Mouse (Mus musculus): ENCODE measurements around the gene Cenpi. TPM values are rescaled to one million over a fixed set of nuclear protein-coding genes. Genes with fewer than 3 reads are reported as not detected.

The Cenpi gene
- polyA plus RNA-seq, 1 experiment from 2014 or later: 21.0 TPM

DNA sequence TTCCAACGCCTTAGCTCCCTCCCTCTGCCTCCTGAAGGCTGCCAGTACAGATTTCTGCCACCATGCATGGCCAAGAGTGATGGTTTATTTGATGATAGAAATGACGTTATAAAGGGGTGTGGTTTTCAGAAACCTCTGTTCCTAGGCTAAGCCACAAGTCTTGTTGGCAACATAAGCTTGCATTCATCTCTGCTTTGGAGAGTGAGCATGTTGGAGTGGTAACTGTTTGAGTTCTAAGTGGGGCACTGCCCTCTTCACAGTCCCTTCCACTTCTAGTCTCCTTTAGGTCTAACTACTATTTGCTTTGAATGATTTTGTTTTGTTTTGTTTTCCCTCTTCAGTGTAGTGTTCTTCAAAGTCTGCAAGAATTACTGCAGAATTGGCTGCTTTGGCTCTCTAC lies 34.9 kb downstream of the Cenpi start:
- ATAC-seq (ENCODE audit: insufficient read depth, low FRiP score): no peak
- WGBS: 81% methylated on average over 2 of the region's 2 CpGs
- no peak overlapping the region for H3K9ac ChIP-seq (ENCODE audit: low read length)
- no peaks in the 10 kb centered on the region for H3K36me3 ChIP-seq (ENCODE audit: control insufficient read depth, insufficient read depth, low read length)
- no peak overlapping the region for H3K27ac ChIP-seq (ENCODE audit: low read length)
- H3K4me1 ChIP-seq (ENCODE audit: control insufficient read depth, insufficient read depth, low read length): no peaks in the 10 kb centered on the region
- H3K4me3 ChIP-seq (replicated peaks; ENCODE audit: low read length): no peak overlapping the region
- H3K4me2 ChIP-seq (ENCODE audit: low read depth, low read length): no peak overlapping the region
- H3K27me3 ChIP-seq (ENCODE audit: control insufficient read depth, insufficient read depth, low read length): no peaks in the 10 kb centered on the region
- H3K9me3 ChIP-seq (replicated peaks; ENCODE audit: control insufficient read depth, low read length): no peaks in the 10 kb centered on the region

DNA sequence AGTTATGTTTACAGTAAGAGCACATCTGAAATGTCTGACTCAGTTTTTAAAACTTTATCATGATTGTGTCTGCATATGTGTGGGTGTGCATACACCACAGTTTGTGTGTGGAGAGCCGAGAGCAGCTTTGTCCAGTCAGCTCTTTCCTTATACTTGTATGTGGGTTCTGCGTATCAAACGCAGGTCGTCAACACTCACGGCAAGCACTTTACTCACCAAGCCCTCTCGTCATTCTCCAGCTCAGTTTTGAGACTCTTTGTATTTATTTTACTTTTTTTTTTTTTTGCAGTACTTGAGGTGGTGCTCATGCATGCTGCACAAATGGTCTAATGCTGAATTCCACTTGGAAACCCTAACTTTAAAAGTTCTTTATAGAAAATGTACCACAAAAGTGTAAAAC lies 42.3 kb downstream of the Cenpi start:
- Histone ChIP-seq H3K4me3 (replicated peaks; ENCODE audit: low read length) (no peak overlapping the region), H3K4me2 (ENCODE audit: low read depth, low read length) (no peak overlapping the region), H3K9me3 (replicated peaks; ENCODE audit: control insufficient read depth, low read length) (no peaks in the 10 kb centered on the region), H3K36me3 (ENCODE audit: control insufficient read depth, insufficient read depth, low read length) (no peaks in the 10 kb centered on the region), H3K4me1 (ENCODE audit: control insufficient read depth, insufficient read depth, low read length) (no peaks in the 10 kb centered on the region), H3K27ac (ENCODE audit: low read length) (no peak overlapping the region), H3K9ac (ENCODE audit: low read length) (no peak overlapping the region), H3K27me3 (ENCODE audit: control insufficient read depth, insufficient read depth, low read length) (no peaks in the 10 kb centered on the region)
- WGBS: 83% methylated on average over 6 of the region's 6 CpGs
- no peak for ATAC-seq (ENCODE audit: insufficient read depth, low FRiP score)

DNA sequence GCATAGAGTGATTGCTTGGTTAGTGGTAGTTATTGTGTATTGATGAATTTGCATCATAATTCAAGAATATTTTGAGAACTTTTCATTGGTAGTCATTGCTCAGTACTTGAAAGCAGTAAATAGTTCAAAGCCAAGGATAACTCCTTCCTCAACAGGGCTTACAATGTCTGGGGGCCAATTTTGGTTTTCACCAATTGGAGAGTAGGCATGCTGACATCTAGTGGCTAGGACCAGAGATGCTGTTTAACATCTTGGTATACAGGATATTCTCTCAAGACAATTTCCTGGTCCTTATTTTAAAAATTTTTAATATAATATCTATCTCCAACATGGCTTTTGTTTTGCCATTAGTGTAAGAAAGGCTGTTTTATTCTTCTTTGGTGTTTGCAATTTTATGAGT lies 46.0 kb downstream of the Cenpi start:
- no peaks in the 10 kb centered on the region for H3K4me1 ChIP-seq (ENCODE audit: control insufficient read depth, insufficient read depth, low read length)

DNA sequence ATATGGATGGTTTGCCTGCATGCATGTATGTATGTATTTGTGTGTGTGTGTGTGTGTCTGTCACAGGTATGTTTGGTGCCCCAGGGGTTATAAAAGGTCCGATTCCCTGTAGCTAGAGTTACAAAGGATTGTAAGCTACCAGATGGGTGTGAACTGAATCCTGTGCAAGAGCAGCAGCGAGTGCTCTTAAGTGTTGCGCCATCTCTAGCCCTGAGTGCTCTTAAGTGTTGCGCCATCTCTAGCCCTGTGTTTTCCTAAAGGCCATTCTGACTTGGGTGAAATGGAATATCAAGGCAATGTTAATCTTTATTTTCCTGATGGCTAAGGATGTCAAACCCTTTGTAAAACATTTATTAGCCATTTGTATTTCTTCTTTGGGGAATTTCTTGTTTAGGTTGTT lies 51.5 kb downstream of the Cenpi start:
- H3K36me3 ChIP-seq (ENCODE audit: control insufficient read depth, insufficient read depth, low read length): no peaks in the 10 kb centered on the region; the same call in 1 of the 2 replicates
- no peaks in the 10 kb centered on the region for H3K4me1 ChIP-seq (ENCODE audit: control insufficient read depth, insufficient read depth, low read length)
- H3K4me3 ChIP-seq (replicated peaks; ENCODE audit: low read length): no peak overlapping the region
- no peak overlapping the region for H3K27ac ChIP-seq (ENCODE audit: low read length)
- ATAC-seq (ENCODE audit: insufficient read depth, low FRiP score): no peak
- no peaks in the 10 kb centered on the region for H3K9me3 ChIP-seq (replicated peaks; ENCODE audit: control insufficient read depth, low read length)
- H3K9ac ChIP-seq (ENCODE audit: low read length): no peak overlapping the region
- WGBS: 80% methylated on average over 4 of the region's 4 CpGs
- H3K27me3 ChIP-seq (ENCODE audit: control insufficient read depth, insufficient read depth, low read length): no peaks in the 10 kb centered on the region
- no peak overlapping the region for H3K4me2 ChIP-seq (ENCODE audit: low read depth, low read length)

More for the DNA sequence above, 46.0 kb downstream of the Cenpi start:
- no peak overlapping the region for H3K4me2 ChIP-seq (ENCODE audit: low read depth, low read length)
- H3K36me3 ChIP-seq (ENCODE audit: control insufficient read depth, insufficient read depth, low read length): no peaks in the 10 kb centered on the region
- no peaks in the 10 kb centered on the region for H3K9me3 ChIP-seq (replicated peaks; ENCODE audit: control insufficient read depth, low read length)
- no peak overlapping the region for H3K9ac ChIP-seq (ENCODE audit: low read length)
- no peaks in the 10 kb centered on the region for H3K27me3 ChIP-seq (ENCODE audit: control insufficient read depth, insufficient read depth, low read length)
- no peak overlapping the region for H3K27ac ChIP-seq (ENCODE audit: low read length)
- ATAC-seq (ENCODE audit: insufficient read depth, low FRiP score): no peak
- H3K4me3 ChIP-seq (replicated peaks; ENCODE audit: low read length): no peak overlapping the region

DNA sequence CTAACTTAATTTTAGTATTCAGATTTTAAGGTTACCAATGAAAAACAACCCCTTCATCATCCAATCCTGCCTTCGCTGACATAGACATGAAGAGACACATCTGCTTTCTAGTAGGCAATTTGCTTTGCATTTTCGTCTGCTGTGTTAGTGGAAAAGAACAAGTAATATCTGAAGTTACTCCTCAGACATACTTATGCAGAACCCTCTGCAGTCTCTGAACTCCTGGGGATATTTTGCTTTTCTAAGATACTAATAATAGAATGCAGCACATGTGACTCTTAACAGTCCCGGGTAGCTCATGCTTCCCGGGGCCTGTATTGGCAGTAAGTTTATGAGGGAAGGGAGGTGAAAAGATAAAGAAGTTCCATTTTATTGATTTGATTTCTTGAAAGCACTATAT lies 54.3 kb downstream of the Cenpi start:
- Histone ChIP-seq H3K9ac (ENCODE audit: low read length) (no peak overlapping the region), H3K4me1 (ENCODE audit: control insufficient read depth, insufficient read depth, low read length) (no peaks in the 10 kb centered on the region), H3K36me3 (ENCODE audit: control insufficient read depth, insufficient read depth, low read length) (no peaks in the 10 kb centered on the region; the same call in 1 of the 2 replicates), H3K27me3 (ENCODE audit: control insufficient read depth, insufficient read depth, low read length) (no peaks in the 10 kb centered on the region), H3K9me3 (replicated peaks; ENCODE audit: control insufficient read depth, low read length) (no peaks in the 10 kb centered on the region), H3K4me2 (ENCODE audit: low read depth, low read length) (no peak overlapping the region), H3K27ac (ENCODE audit: low read length) (no peak overlapping the region), H3K4me3 (replicated peaks; ENCODE audit: low read length) (no peak overlapping the region)
- 92% methylated on average over 4 of the region's 4 CpGs for WGBS
- no peak for ATAC-seq (ENCODE audit: insufficient read depth, low FRiP score)

DNA sequence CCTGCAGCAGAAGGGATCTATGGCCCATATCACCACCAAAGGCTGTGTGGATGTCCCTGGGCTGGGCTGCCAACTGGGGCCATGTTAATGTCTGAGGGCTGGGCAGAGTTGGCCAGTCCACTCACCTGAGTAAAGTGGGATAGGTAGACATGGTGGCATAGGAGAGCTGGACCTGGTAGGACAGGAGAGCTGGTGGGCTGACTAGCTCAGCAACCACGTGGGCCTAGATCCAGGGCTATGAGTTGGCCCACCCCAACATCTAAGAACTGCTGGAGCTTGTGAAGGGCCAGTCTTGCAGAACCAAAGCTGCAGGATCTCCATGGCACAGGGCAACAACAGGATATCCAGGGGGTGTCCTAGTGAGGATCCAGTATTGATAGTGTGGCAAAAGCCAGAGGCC lies 57.5 kb downstream of the Cenpi start:
- ATAC-seq (ENCODE audit: insufficient read depth, low FRiP score): no peak
- H3K9me3 ChIP-seq (replicated peaks; ENCODE audit: control insufficient read depth, low read length): no peaks in the 10 kb centered on the region
- H3K27ac ChIP-seq (ENCODE audit: low read length): no peak overlapping the region

DNA sequence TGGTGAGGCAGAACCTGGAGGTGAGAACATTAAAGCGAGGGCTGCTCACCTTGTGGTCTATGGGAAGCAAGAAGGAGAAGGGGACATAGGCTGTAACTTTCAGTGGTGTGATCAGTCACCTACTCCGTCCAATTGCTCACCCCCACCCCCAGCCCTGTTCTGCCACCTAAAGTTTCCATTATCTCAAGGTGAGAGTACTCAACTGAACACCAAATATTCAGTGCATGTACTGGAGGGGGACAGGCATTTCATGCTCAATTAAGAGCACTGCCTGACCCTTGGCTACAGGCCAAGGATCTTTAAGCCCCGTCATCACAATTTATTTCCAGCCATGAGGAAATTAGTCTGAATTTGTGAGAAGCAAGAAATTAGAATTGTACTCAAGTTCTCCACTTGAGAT lies 58.7 kb downstream of the Cenpi start:
- H3K36me3 ChIP-seq (ENCODE audit: control insufficient read depth, insufficient read depth, low read length): no peaks in the 10 kb centered on the region; the same call in 1 of the 2 replicates
- H3K27me3 ChIP-seq (ENCODE audit: control insufficient read depth, insufficient read depth, low read length): no peaks in the 10 kb centered on the region
- no peaks in the 10 kb centered on the region for H3K4me1 ChIP-seq (ENCODE audit: control insufficient read depth, insufficient read depth, low read length)
- no peak overlapping the region for H3K9ac ChIP-seq (ENCODE audit: low read length)
- no peaks in the 10 kb centered on the region for H3K9me3 ChIP-seq (replicated peaks; ENCODE audit: control insufficient read depth, low read length)
- WGBS: 73% methylated on average over 3 of the region's 3 CpGs
- no peak for ATAC-seq (ENCODE audit: insufficient read depth, low FRiP score)
- no peak overlapping the region for H3K27ac ChIP-seq (ENCODE audit: low read length)
- no peak overlapping the region for H3K4me2 ChIP-seq (ENCODE audit: low read depth, low read length)
- H3K4me3 ChIP-seq (replicated peaks; ENCODE audit: low read length): no peak overlapping the region

More for the DNA sequence above, 57.5 kb downstream of the Cenpi start:
- Histone ChIP-seq H3K27me3 (ENCODE audit: control insufficient read depth, insufficient read depth, low read length) (no peaks in the 10 kb centered on the region), H3K9ac (ENCODE audit: low read length) (no peak overlapping the region), H3K4me2 (ENCODE audit: low read depth, low read length) (no peak overlapping the region), H3K4me1 (ENCODE audit: control insufficient read depth, insufficient read depth, low read length) (no peaks in the 10 kb centered on the region), H3K4me3 (replicated peaks; ENCODE audit: low read length) (no peak overlapping the region), H3K36me3 (ENCODE audit: control insufficient read depth, insufficient read depth, low read length) (no peaks in the 10 kb centered on the region; the same call in 1 of the 2 replicates)
- 84% methylated on average over 1 of the region's 1 CpGs for WGBS

DNA sequence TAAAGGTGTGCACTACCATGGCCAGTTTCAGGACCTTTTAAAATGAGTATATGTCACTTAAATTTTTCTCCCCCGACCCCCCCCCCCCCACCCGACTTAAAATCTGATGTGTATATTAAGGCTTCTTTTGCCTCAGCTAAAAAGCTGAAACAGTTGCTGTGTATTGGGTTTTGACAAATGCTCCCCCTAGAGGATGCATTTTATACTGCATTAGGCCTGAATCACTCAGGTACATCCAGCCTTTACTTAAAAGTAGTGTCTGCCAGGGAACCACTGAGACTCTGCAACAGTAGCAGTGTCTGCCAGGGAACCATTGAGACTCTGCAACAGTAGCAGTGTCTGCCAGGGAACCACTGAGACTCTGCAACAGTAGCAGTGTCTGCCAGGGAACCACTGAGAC lies 63.4 kb downstream of the Cenpi start:
- no peak overlapping the region for H3K4me3 ChIP-seq (replicated peaks; ENCODE audit: low read length)
- H3K27me3 ChIP-seq (ENCODE audit: control insufficient read depth, insufficient read depth, low read length): no peaks in the 10 kb centered on the region
- no peak overlapping the region for H3K27ac ChIP-seq (ENCODE audit: low read length)
- 11% methylated on average over 2 of the region's 2 CpGs for WGBS
- no peak overlapping the region for H3K4me2 ChIP-seq (ENCODE audit: low read depth, low read length)
- H3K4me1 ChIP-seq (ENCODE audit: control insufficient read depth, insufficient read depth, low read length): no peaks in the 10 kb centered on the region
- H3K36me3 ChIP-seq (ENCODE audit: control insufficient read depth, insufficient read depth, low read length): no peaks in the 10 kb centered on the region
- H3K9me3 ChIP-seq (replicated peaks; ENCODE audit: control insufficient read depth, low read length): no peaks in the 10 kb centered on the region
- no peak for ATAC-seq (ENCODE audit: insufficient read depth, low FRiP score)
- no peak overlapping the region for H3K9ac ChIP-seq (ENCODE audit: low read length)

DNA sequence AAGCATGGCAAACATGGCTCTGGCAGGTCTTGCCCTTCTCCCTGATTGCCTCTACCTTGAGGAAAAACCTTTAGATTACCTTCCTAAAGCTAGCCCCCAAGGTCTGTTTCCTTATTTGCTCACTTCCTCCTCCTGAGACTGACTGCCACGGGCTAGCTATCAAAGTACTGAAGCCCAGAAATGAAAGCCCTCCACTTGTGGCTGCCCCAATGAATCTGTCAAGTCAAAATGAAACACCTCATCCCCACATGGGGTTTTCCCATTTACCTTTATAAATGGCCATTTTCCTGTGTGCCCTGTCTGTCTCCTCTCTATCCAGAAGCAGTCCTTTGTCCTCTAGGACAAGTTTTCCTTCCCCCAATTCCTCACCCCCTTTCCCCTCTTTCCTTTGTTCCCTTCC lies 66.3 kb downstream of the Cenpi start:
- H3K4me1 ChIP-seq (ENCODE audit: control insufficient read depth, insufficient read depth, low read length): no peaks in the 10 kb centered on the region
- H3K27me3 ChIP-seq (ENCODE audit: control insufficient read depth, insufficient read depth, low read length): no peaks in the 10 kb centered on the region
- H3K4me3 ChIP-seq (replicated peaks; ENCODE audit: low read length): no peak overlapping the region
- H3K9me3 ChIP-seq (replicated peaks; ENCODE audit: control insufficient read depth, low read length): no peaks in the 10 kb centered on the region
- no peak overlapping the region for H3K9ac ChIP-seq (ENCODE audit: low read length)
- no peak overlapping the region for H3K4me2 ChIP-seq (ENCODE audit: low read depth, low read length)
- 67% methylated on average over 1 of the region's 1 CpGs for WGBS
- ATAC-seq (ENCODE audit: insufficient read depth, low FRiP score): no peak
- no peak overlapping the region for H3K27ac ChIP-seq (ENCODE audit: low read length)
- no peaks in the 10 kb centered on the region for H3K36me3 ChIP-seq (ENCODE audit: control insufficient read depth, insufficient read depth, low read length)

DNA sequence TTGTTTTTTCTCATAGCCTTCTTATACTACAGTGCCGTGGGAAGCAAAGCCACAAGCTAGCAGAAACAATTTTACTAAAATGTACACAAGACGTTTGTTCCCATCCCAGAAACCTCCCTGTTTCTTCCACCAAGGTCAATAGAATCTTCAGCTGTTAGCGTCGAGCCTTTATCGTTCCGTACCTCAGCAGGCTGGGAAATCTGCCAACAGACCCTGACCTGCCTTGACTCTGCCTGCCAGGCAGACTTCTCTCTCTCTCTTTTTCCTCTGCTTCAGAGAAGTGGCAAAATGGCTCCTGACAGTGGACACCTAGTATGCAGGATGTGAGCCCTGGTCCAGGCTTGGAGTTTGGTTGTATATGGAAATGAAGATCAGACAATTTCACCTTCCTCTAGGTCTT lies 77.0 kb downstream of the Cenpi start:
- no peak for ATAC-seq (ENCODE audit: insufficient read depth, low FRiP score)
- no peaks in the 10 kb centered on the region; the same call in 1 of the 2 replicates for H3K27me3 ChIP-seq (ENCODE audit: control insufficient read depth, insufficient read depth, low read length)
- H3K36me3 ChIP-seq (ENCODE audit: control insufficient read depth, insufficient read depth, low read length): no peaks in the 10 kb centered on the region
- no peaks in the 10 kb centered on the region for H3K4me1 ChIP-seq (ENCODE audit: control insufficient read depth, insufficient read depth, low read length)
- no peak overlapping the region for H3K4me3 ChIP-seq (replicated peaks; ENCODE audit: low read length)
- H3K9me3 ChIP-seq (replicated peaks; ENCODE audit: control insufficient read depth, low read length): no peaks in the 10 kb centered on the region
- H3K9ac ChIP-seq (ENCODE audit: low read length): no peak overlapping the region
- 67% methylated on average over 6 of the region's 6 CpGs for WGBS
- H3K27ac ChIP-seq (ENCODE audit: low read length): no peak overlapping the region
- no peak overlapping the region for H3K4me2 ChIP-seq (ENCODE audit: low read depth, low read length)

Measured in stomach, embryonic 16.5 days (tissue).